Mouse (Mus musculus) layer of hippocampus, adult 6 months (tissue): ENCODE measurements around the gene Sult1a1. TPM values are rescaled to one million over a fixed set of nuclear protein-coding genes. Genes with fewer than 3 reads are reported as not detected.

Experiments
- long read RNA-seq, 2 experiments: library from polyadenylated mRNA; unstranded; transcript quantifications; one replicate each; pipeline ENCODE4 v2.0.0; 2019 to 2020
- polyA plus RNA-seq: library from polyadenylated mRNA; unstranded; fragments of <200 nt; fragmentation: Nextera tagmentation; gene quantifications from 2 replicates; pipeline ENCODE4 v1.2.3, GENCODE M21; 2021

Sult1a1 gene
- polyA plus RNA-seq = 11.5 and 17.2 TPM in 2 replicates
- long read RNA-seq, experiment 1, transcript Sult1a1-202 (8 exons, 1,289 nt) = major isoform, 21 of 26 reads
- long read RNA-seq, experiment 1, partial matches to known transcripts = 3 of 26 reads
- long read RNA-seq, experiment 1, other reads (novel, unspliced or antisense) = 2 of 26 reads
- long read RNA-seq, experiment 2, transcript Sult1a1-202 (8 exons, 1,289 nt) = major isoform, 9 of 11 reads
- long read RNA-seq, experiment 2, partial matches to known transcripts = 0 of 11 reads
- long read RNA-seq, experiment 2, other reads (novel, unspliced or antisense) = 2 of 11 reads

DNA sequence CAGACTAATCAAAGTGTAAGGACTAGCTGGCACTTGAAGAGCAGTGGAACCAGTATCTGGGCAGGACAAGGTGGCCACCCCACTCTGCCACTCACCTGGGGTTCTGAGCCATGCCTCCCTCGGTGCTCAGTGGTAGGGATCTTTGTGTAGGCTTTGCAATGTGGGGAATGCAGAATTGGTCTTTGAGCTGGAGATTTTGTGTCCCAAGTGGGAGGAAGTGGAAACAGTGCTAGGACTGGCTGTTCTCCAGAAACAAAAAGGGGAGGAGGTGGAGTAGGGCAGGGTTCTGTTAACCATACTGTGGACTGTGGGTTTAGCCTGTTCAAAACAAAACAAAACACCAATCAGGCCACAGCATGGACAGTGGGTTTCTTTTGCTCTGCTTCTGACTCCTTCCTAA lies at the start of gene Sult1a1:
Gene Sult1a1, minus strand, starts transcription at position 226 of the 400 bp plus-strand sequence.

DNA sequence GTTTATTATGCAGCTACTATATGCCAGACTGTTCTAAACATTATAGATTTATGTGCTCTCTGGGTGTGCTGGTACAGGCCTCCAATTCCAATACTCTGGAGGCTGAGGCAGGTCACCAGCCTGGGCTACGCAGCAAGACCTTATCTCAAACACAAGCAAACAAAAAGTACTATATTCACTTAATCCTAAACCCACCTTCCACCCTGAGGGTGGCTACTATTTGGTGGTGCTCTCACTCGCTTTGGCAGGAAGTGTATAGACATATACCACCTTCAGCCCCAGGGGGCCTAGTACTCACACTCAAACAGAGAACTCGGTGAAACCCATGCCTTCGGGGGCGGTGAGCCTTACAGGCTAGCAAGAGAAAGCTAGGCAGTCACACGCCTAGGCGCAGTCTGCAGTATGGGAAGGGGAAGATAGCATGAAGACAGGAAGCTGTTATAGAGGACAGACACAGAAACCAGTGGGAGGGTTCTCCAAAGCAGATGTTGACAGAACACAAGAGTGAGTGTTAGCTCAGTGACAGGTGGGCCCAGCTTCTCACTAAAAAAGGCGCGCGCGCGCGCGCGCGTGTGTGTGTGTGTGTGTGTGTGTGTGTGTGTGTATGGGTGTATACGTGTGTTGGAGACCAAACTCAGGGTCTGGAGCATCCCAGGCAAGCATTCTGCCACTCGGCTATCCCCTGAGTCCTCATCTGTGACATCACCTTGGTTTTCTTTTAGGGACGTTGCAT lies 31.4 kb upstream of the Sult1a1 start, which contains the start of gene Coro1a:
Gene Coro1a, minus strand, starts transcription at position 346 of the 733 bp plus-strand sequence.

DNA sequence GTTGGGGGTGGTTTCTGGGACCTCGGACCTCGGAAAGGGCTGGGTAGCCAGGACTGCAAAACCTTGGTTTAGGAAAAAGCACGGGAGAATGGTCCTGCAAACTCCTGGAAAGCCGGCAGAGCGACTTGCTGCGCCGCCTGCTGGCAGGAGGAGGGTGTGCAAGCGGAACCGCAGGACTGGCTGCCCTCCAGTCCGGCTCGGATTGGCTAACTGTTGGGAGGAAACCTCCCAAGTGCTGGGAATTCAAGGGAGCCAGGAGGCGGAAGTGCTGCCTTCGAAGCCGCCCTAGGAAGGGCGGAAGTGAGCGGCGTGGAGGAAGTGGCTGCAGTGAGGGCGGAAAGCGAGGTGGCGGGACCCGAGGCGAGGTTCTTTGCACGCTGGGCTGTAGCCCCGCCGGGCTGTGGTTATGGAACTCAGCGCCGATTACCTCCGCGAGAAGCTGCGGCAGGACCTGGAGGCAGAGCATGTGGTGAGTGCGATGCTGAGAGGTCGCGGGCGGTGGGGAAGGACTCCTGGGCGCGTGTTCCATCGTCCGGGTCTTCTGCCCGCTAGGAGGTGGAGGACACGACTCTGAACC lies 19.5 kb upstream of the Sult1a1 start, which contains the start of gene Slx1b:
Gene Slx1b, minus strand, starts transcription at position 154 of the 577 bp plus-strand sequence.

DNA sequence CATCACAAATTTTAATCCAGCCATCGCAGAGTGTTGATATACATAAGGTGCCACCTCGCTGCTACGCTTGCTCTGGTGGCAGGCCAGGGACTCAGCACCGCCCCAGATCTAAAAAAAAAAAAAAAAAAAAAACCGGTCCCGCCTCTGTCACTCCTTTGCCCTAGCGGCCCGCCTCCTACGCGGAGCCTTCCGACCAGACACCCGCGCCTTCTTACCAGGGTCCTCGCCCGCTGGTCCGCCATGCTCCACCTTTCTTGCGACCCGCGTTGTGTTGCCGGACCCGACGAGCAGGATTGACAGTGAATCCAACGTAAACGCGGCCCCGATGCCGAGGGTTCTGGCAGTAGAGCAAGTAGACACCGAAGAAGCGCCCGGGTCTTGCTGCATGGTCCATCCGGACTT lies 19.0 kb upstream of the Sult1a1 start, which contains the start of gene Bola2:
Gene Bola2, plus strand, starts transcription at position 192 of the 402 bp plus-strand sequence.

DNA sequence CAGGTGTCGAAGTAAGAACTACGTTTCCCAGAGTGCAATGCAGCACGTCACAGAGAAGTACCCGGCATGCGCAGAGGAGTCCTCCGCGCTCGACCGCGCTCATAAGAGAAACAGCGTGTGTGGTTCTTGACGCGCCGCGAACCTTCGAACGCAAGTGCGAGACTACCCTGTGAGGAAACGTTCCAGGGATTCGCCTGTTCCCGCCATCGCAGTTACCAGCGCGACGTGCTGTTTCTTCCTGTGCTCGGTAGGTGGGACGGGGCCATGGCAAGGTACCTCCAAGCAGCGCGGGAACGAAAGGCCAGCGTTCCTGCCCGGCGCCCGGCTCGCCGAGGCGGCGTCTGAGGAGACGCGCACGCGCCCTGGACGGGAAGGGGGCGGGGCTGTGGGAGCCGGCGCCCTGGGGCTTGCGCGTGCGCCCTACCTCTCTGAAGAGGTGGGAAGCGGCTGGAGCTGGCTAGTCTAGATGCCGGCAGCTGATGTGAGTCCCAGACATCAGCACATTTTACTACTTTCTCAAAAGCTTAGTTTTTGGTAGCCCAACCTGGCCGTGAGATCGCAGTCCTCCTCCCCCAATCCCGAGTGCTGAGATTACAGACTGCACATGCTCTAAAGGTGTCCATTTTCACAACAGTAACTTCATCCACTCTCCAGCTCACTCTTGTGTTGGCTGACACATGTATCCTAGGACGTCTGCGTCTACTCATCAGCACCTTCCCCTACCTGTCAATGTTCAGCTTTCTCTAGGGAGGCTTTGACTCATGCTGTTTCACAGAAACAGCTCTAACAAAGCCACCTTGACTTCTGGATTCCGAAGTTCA lies 26.8 kb downstream of the Sult1a1 start, which contains the start of gene Sgf29:
Gene Sgf29, plus strand, starts transcription at position 79 of the 821 bp plus-strand sequence.

DNA sequence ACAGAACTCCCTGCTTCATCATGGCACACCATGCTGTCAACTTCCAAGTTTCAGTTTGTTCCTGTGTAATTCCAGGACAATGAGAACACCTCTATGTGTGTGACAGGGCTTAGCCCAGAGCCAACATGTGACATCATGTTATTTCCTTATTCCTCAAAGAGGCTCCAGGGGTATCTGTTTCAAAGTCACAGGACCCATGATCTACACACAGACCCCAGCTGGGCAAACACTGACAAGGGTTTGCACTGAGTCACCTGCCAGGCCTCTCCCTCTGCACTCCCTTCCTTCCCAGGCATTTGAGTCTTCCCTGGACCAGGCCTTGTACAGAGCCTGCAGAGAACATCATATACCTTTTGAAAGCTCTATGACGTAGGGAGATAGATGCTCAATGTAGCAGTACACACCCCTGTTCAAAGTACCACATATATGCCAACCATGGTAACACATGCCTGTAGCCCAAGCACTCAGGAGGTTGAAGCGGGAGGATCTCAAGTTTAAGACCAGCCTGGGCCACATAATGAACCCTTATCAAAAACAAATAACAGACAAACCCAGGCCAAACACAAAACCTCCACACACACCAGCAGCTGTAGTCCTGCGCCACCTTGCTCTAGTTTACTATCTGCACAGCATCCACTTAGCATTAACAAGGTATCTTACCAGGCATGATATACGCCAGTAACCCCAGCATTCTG lies 45.3 kb downstream of the Sult1a1 start, which contains the start of gene Nupr1:
Gene Nupr1, minus strand, starts transcription at position 38 of the 695 bp plus-strand sequence.

Other genes starting within 250 kb of the Sult1a1 start
- gene Rabep2, start 247.7 kb downstream of the Sult1a1 start, polyA plus RNA-seq = 7.5 and 8.5 TPM in 2 replicates
- gene Atp2a1, start 213.3 kb downstream of the Sult1a1 start, polyA plus RNA-seq = 0.13 and 0.16 TPM in 2 replicates
- gene Sh2b1, start 201.0 kb downstream of the Sult1a1 start, polyA plus RNA-seq = 32.6 and 36.0 TPM in 2 replicates
- gene Tufm, start 189.1 kb downstream of the Sult1a1 start, polyA plus RNA-seq = 84.1 and 87.2 TPM in 2 replicates
- gene Atxn2l, start 173.0 kb downstream of the Sult1a1 start, polyA plus RNA-seq = 36.7 and 53.5 TPM in 2 replicates
- gene Eif3c, start 110.0 kb downstream of the Sult1a1 start, polyA plus RNA-seq = 220 and 222 TPM in 2 replicates
- gene Apobr, start 91.5 kb downstream of the Sult1a1 start, polyA plus RNA-seq = 0.18 and 0.43 TPM in 2 replicates
- 14.4 and 15.6 TPM in 2 replicates for gene Cln3, start 90.6 kb downstream of the Sult1a1 start, polyA plus RNA-seq
- gene Il27, start 81.5 kb downstream of the Sult1a1 start, polyA plus RNA-seq = not detected in 2 replicates
- gene Nupr1, start 45.6 kb downstream of the Sult1a1 start, polyA plus RNA-seq = 23.0 and 25.6 TPM in 2 replicates
- gene Sgf29, start 27.1 kb downstream of the Sult1a1 start, polyA plus RNA-seq = 29.6 and 29.9 TPM in 2 replicates
- gene Bola2, start 19.0 kb upstream of the Sult1a1 start, polyA plus RNA-seq = 280 and 281 TPM in 2 replicates
- 6.3 and 7.9 TPM in 2 replicates for gene Slx1b, start 19.4 kb upstream of the Sult1a1 start, polyA plus RNA-seq
- 113 and 139 TPM in 2 replicates for gene Coro1a, start 31.4 kb upstream of the Sult1a1 start, polyA plus RNA-seq
- 44.9 and 49.7 TPM in 2 replicates for gene Mapk3, start 83.2 kb upstream of the Sult1a1 start, polyA plus RNA-seq
- gene Gdpd3, start 89.9 kb upstream of the Sult1a1 start, polyA plus RNA-seq = 0.65 TPM in 1 of 2 replicates, not detected in the other
- gene Ypel3, start 100.5 kb upstream of the Sult1a1 start, polyA plus RNA-seq = 240 and 274 TPM in 2 replicates
- gene Tbx6, start 105.1 kb upstream of the Sult1a1 start, polyA plus RNA-seq = not detected in 2 replicates
- 52.4 and 61.8 TPM in 2 replicates for gene Ppp4c, start 116.1 kb upstream of the Sult1a1 start, polyA plus RNA-seq
- 4.4 and 5.3 TPM in 2 replicates for gene Fam57b, start 121.2 kb upstream of the Sult1a1 start, polyA plus RNA-seq
- not detected in 2 replicates for gene 4930451I11Rik, start 155.2 kb upstream of the Sult1a1 start, polyA plus RNA-seq
- gene Doc2a, start 171.0 kb upstream of the Sult1a1 start, polyA plus RNA-seq = 6.7 and 7.2 TPM in 2 replicates
- 2.4 and 3.8 TPM in 2 replicates for gene Hirip3, start 185.5 kb upstream of the Sult1a1 start, polyA plus RNA-seq
- 46.0 and 48.1 TPM in 2 replicates for gene Ino80e, start 185.9 kb upstream of the Sult1a1 start, polyA plus RNA-seq
- 8.2 and 10.1 TPM in 2 replicates for gene Taok2, start 208.3 kb upstream of the Sult1a1 start, polyA plus RNA-seq
- gene Tmem219, start 246.5 kb upstream of the Sult1a1 start, polyA plus RNA-seq = 28.6 and 32.5 TPM in 2 replicates